Mouse (Mus musculus): ENCODE data around the gene Fam198a. TPM values are rescaled to one million over a fixed set of nuclear protein-coding genes. Genes with fewer than 3 reads are reported as not detected.

Fam198a gene
- polyA plus RNA-seq, 1 experiment = not detected

DNA sequence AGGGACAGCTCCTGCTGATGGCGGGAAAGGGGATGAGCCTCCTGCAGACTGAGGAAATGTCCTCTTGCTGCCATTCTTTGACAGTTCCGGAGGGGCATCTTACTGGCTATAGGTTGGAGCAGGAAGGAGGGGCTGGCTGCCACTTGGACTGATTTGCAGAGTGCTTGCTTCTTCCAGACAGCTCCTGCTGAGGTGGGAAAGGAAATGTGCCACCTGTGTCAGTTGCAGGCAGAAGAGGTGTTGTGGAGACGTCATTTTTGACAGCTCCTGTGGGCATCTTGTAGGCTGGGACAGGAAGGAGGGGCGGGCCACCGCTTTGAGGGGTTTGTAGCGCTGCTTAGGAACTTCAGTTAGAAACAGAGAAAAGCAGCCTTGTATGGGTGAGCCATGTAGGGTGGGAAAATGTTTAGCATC, 13.3 kb upstream of the Fam198a start:
- WGBS = 64% methylated on average over 6 of the region's 6 CpGs
- Histone ChIP-seq H3K27ac (ENCODE audit: insufficient read depth, low read depth, low read length) (no peak overlapping the region), H3K4me1 (ENCODE audit: control insufficient read depth, insufficient read depth, low read length) (no peaks in the 10 kb centered on the region), H3K4me3 (ENCODE audit: insufficient read depth, low read depth, low read length) (peak overlapping the region; percentile 52)
- TF ChIP-seq POLR2A (IDR thresholded peaks at IDR 0.05; ENCODE audit: insufficient read depth, low read depth, low read length) (no peak), CTCF (IDR thresholded peaks at IDR 0.05; ENCODE audit: insufficient read depth, low read depth, low read length) (no peak)

DNA sequence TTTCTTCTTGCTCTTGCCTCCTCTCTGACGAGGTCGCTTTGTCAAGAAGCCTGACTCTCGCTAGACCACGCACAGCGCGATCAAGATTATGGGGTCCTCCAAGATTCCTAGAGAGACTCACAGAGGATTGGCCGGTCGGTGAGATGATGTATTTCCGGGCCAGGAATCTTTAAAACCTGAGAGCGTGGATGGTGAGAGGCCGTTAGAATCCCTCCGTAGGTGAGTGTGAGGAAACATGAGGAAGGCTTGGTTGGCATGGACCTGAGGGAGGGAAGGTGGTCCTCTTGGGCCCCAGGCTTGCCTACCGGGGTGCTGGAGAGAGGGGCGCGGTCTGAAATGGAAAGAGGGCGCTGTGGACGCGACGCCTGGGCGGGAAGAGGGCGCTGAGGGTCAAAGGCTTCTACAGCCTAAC, 12.8 kb upstream of the Fam198a start:
- no peaks in the 10 kb centered on the region for H3K4me1 ChIP-seq (ENCODE audit: control insufficient read depth, insufficient read depth, low read length)
- H3K4me3 ChIP-seq (ENCODE audit: insufficient read depth, low read depth, low read length) = peak overlapping the region; percentile 52
- TF ChIP-seq CTCF (IDR thresholded peaks at IDR 0.05; ENCODE audit: insufficient read depth, low read depth, low read length) = no peak
- no peak for TF ChIP-seq POLR2A (IDR thresholded peaks at IDR 0.05; ENCODE audit: insufficient read depth, low read depth, low read length)
- WGBS = 58% methylated on average over 21 of the region's 21 CpGs
- no peak overlapping the region for H3K27ac ChIP-seq (ENCODE audit: insufficient read depth, low read depth, low read length)

DNA sequence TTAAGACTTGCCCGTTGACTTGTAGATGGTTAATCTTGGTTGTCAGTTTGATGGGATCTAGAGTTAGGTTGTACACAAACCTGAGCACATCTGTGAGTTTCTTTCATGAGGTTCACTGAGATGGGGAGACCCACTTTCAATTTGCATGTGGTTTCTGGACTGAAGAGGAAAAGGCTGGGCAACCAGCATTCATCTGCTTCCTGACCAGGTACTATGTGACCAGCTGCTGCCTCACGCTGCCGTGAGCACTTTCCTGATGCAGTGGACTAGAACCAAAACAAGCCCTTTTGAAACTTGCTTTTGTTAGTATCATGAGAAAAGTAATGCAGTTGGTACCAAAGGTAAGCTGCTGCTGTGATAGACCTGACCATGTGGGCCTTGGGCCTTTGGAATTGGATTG, 7.8 kb upstream of the Fam198a start:
- WGBS = 94% methylated on average over 3 of the region's 3 CpGs
- H3K27ac ChIP-seq (ENCODE audit: insufficient read depth, low read depth, low read length) = no peak overlapping the region
- H3K4me3 ChIP-seq (ENCODE audit: insufficient read depth, low read depth, low read length) = no peak overlapping the region
- H3K4me1 ChIP-seq (ENCODE audit: control insufficient read depth, insufficient read depth, low read length) = no peaks in the 10 kb centered on the region
- TF ChIP-seq CTCF (IDR thresholded peaks at IDR 0.05; ENCODE audit: insufficient read depth, low read depth, low read length) (no peak), POLR2A (IDR thresholded peaks at IDR 0.05; ENCODE audit: insufficient read depth, low read depth, low read length) (no peak)

DNA sequence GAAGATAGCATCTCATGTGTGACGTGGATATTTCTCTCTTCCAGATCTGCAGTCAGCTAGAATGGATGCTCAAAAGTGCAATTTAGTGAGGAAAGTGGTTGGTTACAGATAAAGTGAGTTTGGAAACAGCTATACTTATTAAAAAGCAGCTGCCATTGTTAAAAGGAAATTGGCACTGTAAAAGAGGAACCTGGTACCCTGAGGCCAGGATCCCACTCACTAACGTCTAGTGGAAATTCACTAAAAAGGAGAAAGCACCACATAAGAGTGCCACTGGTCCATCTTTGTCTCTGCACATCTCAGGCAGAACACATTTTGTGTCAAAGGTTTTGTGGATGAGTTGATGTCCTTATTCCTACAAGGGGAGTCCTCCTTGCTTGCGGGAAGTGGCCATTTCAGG, 7.2 kb upstream of the Fam198a start:
- Histone ChIP-seq H3K27ac (ENCODE audit: insufficient read depth, low read depth, low read length) (no peak overlapping the region), H3K4me1 (ENCODE audit: control insufficient read depth, insufficient read depth, low read length) (no peaks in the 10 kb centered on the region), H3K4me3 (ENCODE audit: insufficient read depth, low read depth, low read length) (no peak overlapping the region)
- no peak for TF ChIP-seq CTCF (IDR thresholded peaks at IDR 0.05; ENCODE audit: insufficient read depth, low read depth, low read length)
- no peak for TF ChIP-seq POLR2A (IDR thresholded peaks at IDR 0.05; ENCODE audit: insufficient read depth, low read depth, low read length)
- WGBS = 90% methylated on average over 3 of the region's 3 CpGs

DNA sequence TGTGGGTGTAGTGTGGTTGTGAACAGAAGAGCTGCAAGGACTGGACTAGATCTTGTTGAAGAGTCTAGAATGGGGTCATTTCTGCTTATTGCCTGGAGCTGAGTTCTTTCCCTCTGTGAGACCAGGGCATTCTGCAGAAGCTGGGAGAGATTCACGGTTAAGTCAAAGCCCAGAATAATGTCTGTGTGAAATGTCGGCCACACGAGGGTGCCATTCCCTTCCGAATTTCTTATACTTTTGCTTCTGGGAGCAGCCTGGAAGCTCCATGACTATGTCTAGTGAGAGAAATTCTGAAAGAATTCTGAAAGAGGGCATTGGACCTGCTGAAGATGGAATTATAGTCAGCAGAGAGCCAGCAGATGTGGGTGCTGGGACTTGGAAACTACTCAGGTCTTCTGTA, 3.0 kb upstream of the Fam198a start:
- no peak for TF ChIP-seq CTCF (IDR thresholded peaks at IDR 0.05; ENCODE audit: insufficient read depth, low read depth, low read length)
- TF ChIP-seq POLR2A (IDR thresholded peaks at IDR 0.05; ENCODE audit: insufficient read depth, low read depth, low read length) = no peak
- Histone ChIP-seq H3K4me3 (ENCODE audit: insufficient read depth, low read depth, low read length) (no peak overlapping the region), H3K27ac (ENCODE audit: insufficient read depth, low read depth, low read length) (no peak overlapping the region), H3K4me1 (ENCODE audit: control insufficient read depth, insufficient read depth, low read length) (peaks cover 6% of the 10 kb centered on the region)
- WGBS = 4% methylated on average over 4 of the region's 4 CpGs

DNA sequence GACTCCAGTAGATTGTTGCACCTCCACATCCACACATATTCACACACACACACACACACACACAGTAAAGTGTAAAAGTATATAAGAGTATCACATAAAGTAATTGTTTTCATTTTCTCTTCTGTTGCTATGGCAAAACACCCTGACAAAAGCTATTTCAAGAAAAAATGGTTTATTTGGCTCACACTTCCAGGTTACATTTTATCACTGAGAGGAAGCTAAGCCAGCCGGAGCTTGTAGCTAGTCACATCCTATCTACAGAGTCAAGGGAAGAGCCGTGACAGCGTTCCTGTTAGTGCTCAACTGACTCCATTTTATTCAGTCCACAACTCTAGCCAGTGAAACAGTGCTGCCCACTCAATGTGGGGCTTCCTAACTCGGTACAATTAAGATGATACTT, 2.4 kb upstream of the Fam198a start:
- Histone ChIP-seq H3K27ac (ENCODE audit: insufficient read depth, low read depth, low read length) (no peak overlapping the region), H3K4me1 (ENCODE audit: control insufficient read depth, insufficient read depth, low read length) (peaks cover 6% of the 10 kb centered on the region), H3K4me3 (ENCODE audit: insufficient read depth, low read depth, low read length) (no peak overlapping the region)
- WGBS = 69% methylated on average over 4 of the region's 4 CpGs
- no peak for TF ChIP-seq POLR2A (IDR thresholded peaks at IDR 0.05; ENCODE audit: insufficient read depth, low read depth, low read length)
- TF ChIP-seq CTCF (IDR thresholded peaks at IDR 0.05; ENCODE audit: insufficient read depth, low read depth, low read length) = no peak

DNA sequence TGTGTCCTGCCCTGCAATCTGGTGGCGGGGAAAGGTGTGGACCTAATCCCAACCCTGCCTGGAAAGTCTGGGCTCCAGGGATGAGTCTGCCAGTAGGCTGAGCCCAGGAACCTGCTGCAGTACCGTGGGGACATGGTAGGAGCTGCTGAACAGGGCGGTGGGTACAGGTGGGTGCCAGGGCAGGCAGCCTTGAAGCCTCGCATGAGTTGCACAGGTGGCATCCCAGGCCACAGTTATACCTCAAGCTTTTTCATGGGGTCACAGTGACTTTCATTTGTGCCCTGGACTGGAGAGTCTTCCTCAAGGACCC, 281 bp downstream of the Fam198a start:
- Histone ChIP-seq H3K4me3 (ENCODE audit: insufficient read depth, low read depth, low read length) (peak overlapping the region; percentile 28), H3K4me1 (ENCODE audit: control insufficient read depth, insufficient read depth, low read length) (peaks cover 6% of the 10 kb centered on the region), H3K27ac (ENCODE audit: insufficient read depth, low read depth, low read length) (peak overlapping the region; percentile 52)
- TF ChIP-seq CTCF (IDR thresholded peaks at IDR 0.05; ENCODE audit: insufficient read depth, low read depth, low read length) (no peak), POLR2A (IDR thresholded peaks at IDR 0.05; ENCODE audit: insufficient read depth, low read depth, low read length) (no peak)
- WGBS = 42% methylated on average over 4 of the region's 4 CpGs

DNA sequence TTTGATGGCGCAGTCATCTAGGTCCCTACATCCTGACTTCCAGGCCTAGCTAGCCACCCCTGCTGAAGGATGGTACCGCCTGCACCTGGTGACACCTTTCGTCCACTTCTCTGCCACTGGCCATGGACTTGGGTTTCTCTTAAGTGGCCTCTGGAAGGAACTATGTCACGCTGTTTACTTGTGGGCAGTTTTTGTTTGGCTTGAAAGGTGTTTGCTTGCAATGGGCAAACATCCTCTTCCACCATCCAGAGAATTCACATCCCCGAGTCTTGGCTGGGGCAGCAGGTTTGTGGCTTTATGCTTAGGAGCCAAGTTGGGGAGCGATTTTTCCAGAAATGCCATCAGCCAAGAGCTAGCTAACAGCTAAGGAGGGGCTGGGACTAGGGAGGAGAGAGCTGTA, 1.8 kb downstream of the Fam198a start:
- Histone ChIP-seq H3K4me3 (ENCODE audit: insufficient read depth, low read depth, low read length) (no peak overlapping the region), H3K4me1 (ENCODE audit: control insufficient read depth, insufficient read depth, low read length) (peaks cover 8% of the 10 kb centered on the region), H3K27ac (ENCODE audit: insufficient read depth, low read depth, low read length) (peak overlapping the region; percentile 42; the same call in 1 of the 2 replicates)
- TF ChIP-seq CTCF (IDR thresholded peaks at IDR 0.05; ENCODE audit: insufficient read depth, low read depth, low read length) (no peak), POLR2A (IDR thresholded peaks at IDR 0.05; ENCODE audit: insufficient read depth, low read depth, low read length) (no peak)
- 86% methylated on average over 6 of the region's 6 CpGs for WGBS

DNA sequence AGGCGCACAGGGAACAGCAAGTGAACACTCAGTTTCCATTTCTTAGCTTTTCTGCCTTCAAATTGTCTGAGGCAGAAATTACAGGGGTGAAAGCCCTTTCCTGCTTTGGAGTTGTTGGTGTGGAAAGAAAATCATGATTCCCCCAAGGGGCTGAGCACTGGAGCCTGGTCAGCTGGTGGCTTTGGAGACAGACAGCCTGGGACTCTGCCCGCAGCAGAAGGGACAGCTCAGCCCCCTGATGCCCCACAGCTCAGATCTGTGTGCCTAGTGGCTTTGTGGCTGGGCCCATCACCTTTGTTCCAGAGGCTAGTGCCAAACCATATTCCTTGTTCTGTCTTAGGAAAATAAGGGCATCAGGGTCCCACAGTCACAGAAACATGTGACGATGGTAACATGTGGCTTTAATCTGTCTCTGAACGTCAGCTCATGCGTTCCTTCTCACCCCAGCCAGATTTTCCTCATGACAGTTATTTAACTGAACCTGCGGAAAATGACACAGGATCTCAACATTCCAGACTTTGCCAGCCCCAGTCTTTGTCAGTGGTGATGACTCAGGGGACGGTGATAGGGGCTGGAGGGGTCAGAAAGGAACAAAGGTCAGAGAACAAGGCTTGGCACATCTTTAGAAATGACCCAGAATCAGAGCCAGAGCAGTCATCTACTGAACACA, 9.3 kb downstream of the Fam198a start:
- TF ChIP-seq CTCF (IDR thresholded peaks at IDR 0.05; ENCODE audit: insufficient read depth, low read depth, low read length) = no peak
- no peak for TF ChIP-seq POLR2A (IDR thresholded peaks at IDR 0.05; ENCODE audit: insufficient read depth, low read depth, low read length)
- H3K4me3 ChIP-seq (ENCODE audit: insufficient read depth, low read depth, low read length) = no peak overlapping the region
- H3K27ac ChIP-seq (ENCODE audit: insufficient read depth, low read depth, low read length) = no peak overlapping the region
- H3K4me1 ChIP-seq (ENCODE audit: control insufficient read depth, insufficient read depth, low read length) = peaks cover 12% of the 10 kb centered on the region
- WGBS = 57% methylated on average over 7 of the region's 7 CpGs

DNA sequence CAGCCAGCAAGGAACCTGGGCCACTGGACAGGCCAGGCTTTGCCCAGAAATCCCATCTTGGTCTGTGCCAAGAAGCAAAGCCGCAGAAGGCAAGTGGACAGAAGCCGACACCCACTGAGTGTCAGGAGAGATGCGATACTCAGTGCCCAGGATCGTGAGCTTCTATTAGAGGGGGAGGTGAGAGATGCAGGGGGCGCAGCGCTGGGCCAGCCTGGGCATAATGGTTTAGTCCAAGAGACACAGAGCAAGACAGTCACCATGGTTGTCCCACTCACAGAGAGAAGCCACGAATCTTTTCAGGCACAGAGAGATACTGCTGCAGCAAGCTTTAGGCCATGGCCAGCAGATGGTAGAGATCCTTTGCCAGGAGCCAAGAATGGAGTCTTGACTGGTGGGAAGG, 14.2 kb downstream of the Fam198a start:
- TF ChIP-seq POLR2A (IDR thresholded peaks at IDR 0.05; ENCODE audit: insufficient read depth, low read depth, low read length) (no peak), CTCF (IDR thresholded peaks at IDR 0.05; ENCODE audit: insufficient read depth, low read depth, low read length) (no peak)

More for the DNA sequence above, 14.2 kb downstream of the Fam198a start:
- Histone ChIP-seq H3K4me1 (ENCODE audit: control insufficient read depth, insufficient read depth, low read length) (peaks cover 7% of the 10 kb centered on the region; the same call in 1 of the 2 replicates), H3K4me3 (ENCODE audit: insufficient read depth, low read depth, low read length) (no peak overlapping the region), H3K27ac (ENCODE audit: insufficient read depth, low read depth, low read length) (no peak overlapping the region)
- WGBS = 87% methylated on average over 7 of the region's 7 CpGs

Measured in olfactory bulb, adult 2 months (tissue).